Mouse (Mus musculus): ENCODE measurements around the gene Hspbap1. TPM values are rescaled to one million over a fixed set of nuclear protein-coding genes. Genes with fewer than 3 reads are reported as not detected.

Hspbap1 gene
- total RNA-seq, 4 experiments from 2014 or later, result 2.8 to 4.2 (median 3.7) TPM

- DNase-seq (ENCODE audit: low spot score in 2 of 2), result peak in 1 of 2 experiments; percentile 15
Observed at GRCm38 (mm10) chr16:35871048-35871851, 101.1 kb downstream of the Hspbap1 start, which contains the start of gene Parp14. Gene Parp14, minus strand, starts transcription at chr16:35871544.

GRCm38 (mm10) chr16:35871898-35872297 lies 101.7 kb downstream of the Hspbap1 start:
- no peak for DNase-seq (ENCODE audit: low spot score in 2 of 2)

- DNase-seq (ENCODE audit: low spot score in 2 of 2), result no peak
Observed at GRCm38 (mm10) chr16:35872410-35873006, 102.3 kb downstream of the Hspbap1 start.

GRCm38 (mm10) chr16:35874416-35874815 lies 104.2 kb downstream of the Hspbap1 start:
- DNase-seq (ENCODE audit: low spot score in 2 of 2), result peak; percentile 27 to 34

Other genes with a start within 250 kb of the Hspbap1 start
- gene Sema5b, start 229.2 kb upstream of the Hspbap1 start, total RNA-seq (2022), result under 1 TPM in 3 of 4 experiments, not detected in 1; 0.05 to 0.13 (median 0.07) TPM
- gene Dirc2, start 1.0 kb upstream of the Hspbap1 start, total RNA-seq (2022), result 10 to 100 TPM; 64.0 to 70.1 (median 66.4) TPM
- 1 to 10 TPM; 1.7 to 2.5 (median 2.3) TPM for gene Parp14, start 101.2 kb downstream of the Hspbap1 start, total RNA-seq (2022)
- 1 to 10 TPM; 2.6 to 4.1 (median 3.3) TPM for gene Parp9, start 168.1 kb downstream of the Hspbap1 start, total RNA-seq (2022)
- 1 to 10 TPM; 3.2 to 4.3 (median 4.1) TPM for gene Dtx3l, start 168.8 kb downstream of the Hspbap1 start, total RNA-seq (2022)
- 100 to 1,000 TPM; 164 to 190 (median 172) TPM for gene Kpna1, start 208.4 kb downstream of the Hspbap1 start, total RNA-seq (2022)